Mouse (Mus musculus): ENCODE measurements around the gene Itgb7.

Itgb7 gene

GRCm38 (mm10) chr15:102193652-102194051 lies 38.1 kb downstream of the Itgb7 start:
- no peak for DNase-seq (ENCODE audit: low read depth, low spot score)

GRCm38 (mm10) chr15:102192820-102193386 lies 38.8 kb downstream of the Itgb7 start:
- no peak for DNase-seq (ENCODE audit: low read depth, low spot score)

GRCm38 (mm10) chr15:102192271-102192812 lies 39.4 kb downstream of the Itgb7 start:
- DNase-seq (ENCODE audit: low read depth, low spot score) = no peak

GRCm38 (mm10) chr15:102191699-102192098 lies 40.0 kb downstream of the Itgb7 start:
- no peak for DNase-seq (ENCODE audit: low read depth, low spot score)

GRCm38 (mm10) chr15:102188883-102189282 lies 42.9 kb downstream of the Itgb7 start:
- no peak for DNase-seq (ENCODE audit: low read depth, low spot score)

GRCm38 (mm10) chr15:102188096-102188495 lies 43.6 kb downstream of the Itgb7 start:
- DNase-seq (ENCODE audit: low read depth, low spot score) = no peak

- no peak for DNase-seq (ENCODE audit: low read depth, low spot score)
Measured at GRCm38 (mm10) chr15:102186239-102186638, 45.5 kb downstream of the Itgb7 start.

- no peak for DNase-seq (ENCODE audit: low read depth, low spot score)
Measured at GRCm38 (mm10) chr15:102183076-102183475, 48.7 kb downstream of the Itgb7 start.

- no peak for DNase-seq (ENCODE audit: low read depth, low spot score)
Measured at GRCm38 (mm10) chr15:102179924-102180323, 51.8 kb downstream of the Itgb7 start.

GRCm38 (mm10) chr15:102179106-102179505 lies 52.6 kb downstream of the Itgb7 start:
- DNase-seq (ENCODE audit: low read depth, low spot score) = no peak

GRCm38 (mm10) chr15:102178279-102178678 lies 53.5 kb downstream of the Itgb7 start:
- no peak for DNase-seq (ENCODE audit: low read depth, low spot score)

GRCm38 (mm10) chr15:102177417-102177816 lies 54.3 kb downstream of the Itgb7 start:
- DNase-seq (ENCODE audit: low read depth, low spot score) = no peak

- DNase-seq (ENCODE audit: low read depth, low spot score) = no peak
Measured at GRCm38 (mm10) chr15:102176571-102177316, 55.0 kb downstream of the Itgb7 start.

- DNase-seq (ENCODE audit: low read depth, low spot score) = no peak
Measured at GRCm38 (mm10) chr15:102175736-102176319, 55.9 kb downstream of the Itgb7 start.

- no peak for DNase-seq (ENCODE audit: low read depth, low spot score)
Measured at GRCm38 (mm10) chr15:102173581-102173980, 58.2 kb downstream of the Itgb7 start.

GRCm38 (mm10) chr15:102169064-102169463 lies 62.7 kb downstream of the Itgb7 start:
- no peak for DNase-seq (ENCODE audit: low read depth, low spot score)

GRCm38 (mm10) chr15:102167620-102168021 lies 64.1 kb downstream of the Itgb7 start:
- DNase-seq (ENCODE audit: low read depth, low spot score) = no peak

Data from WW6 (cell line).